Mouse (Mus musculus): ENCODE data around the gene Klk4.

- TF ChIP-seq EP300 (IDR thresholded peaks at IDR 0.05; ENCODE audit: low read depth) (no peak), CTCF (IDR thresholded peaks at IDR 0.05; ENCODE audit: low read depth) (no peak)
Measured at GRCm38 (mm10) chr7:43928521-43928920, 47.6 kb downstream of the Klk4 start.

Measured in heart, postnatal 0 days (tissue).